Mouse (Mus musculus) cerebellum, adult 18-20 months (tissue): ENCODE results near the gene Trip4.
A peak's percentile ranks its signal among the peaks of the same experiment; 100 is the strongest.
"Not testable (repeated sequence)": the region's sequence is repeated elsewhere in the genome, so short reads cannot be mapped to it uniquely, and the experiment has no call there.

Source experiments
- DNase-seq, 2 experiments: peaks; one replicate each; pipeline ENCODE4 v3.0.0; 2021

Gene Trip4

GRCm38 (mm10) chr9:65791846-65792245, 116.7 kb downstream of the Trip4 start:
- DNase-seq = no peak

GRCm38 (mm10) chr9:65791106-65791505, 117.5 kb downstream of the Trip4 start:
- DNase-seq = peak in 1 of 2 experiments; percentile 35

- no peak for DNase-seq
These were observed 118.8 kb downstream of the Trip4 start for GRCm38 (mm10) chr9:65789788-65790187.

- no peak for DNase-seq
These were observed 120.0 kb downstream of the Trip4 start for GRCm38 (mm10) chr9:65788556-65788955.

- no peak for DNase-seq
These were observed 120.7 kb downstream of the Trip4 start for GRCm38 (mm10) chr9:65787829-65788344.

GRCm38 (mm10) chr9:65786885-65787787, 121.5 kb downstream of the Trip4 start:
- DNase-seq = peak; percentile 62 to 67

GRCm38 (mm10) chr9:65785772-65786368, 122.7 kb downstream of the Trip4 start:
- DNase-seq = no peak

- not testable (repeated sequence) for DNase-seq
These were observed 129.0 kb downstream of the Trip4 start for GRCm38 (mm10) chr9:65779619-65780018.
